Mouse (Mus musculus) stomach, postnatal 0 days (tissue): ENCODE data around the gene Mrpl23. TPM values are rescaled to one million over a fixed set of nuclear protein-coding genes. Genes with fewer than 3 reads are reported as not detected.

Experiments used
- ATAC-seq: fragments of 200-750 bp; cut with Nextera tagmentation; 2 replicates; pipeline ENCODE4 v1.8.0; 2017; ENCODE audit not compliant: low FRiP score, low TSS enrichment
- DNase-seq: peaks from one replicate; pipeline ENCODE4 v3.0.0-alpha.2; 2016; ENCODE audit warnings: low spot score
- H3K27ac ChIP-seq: fragments of 300-500 bp; sonication (generic); replicated peaks from 2 replicates; pipeline ENCODE4 v1.5.1; 2014; ENCODE audit warnings: mild to moderate bottlenecking, control low read depth
- H3K27me3 ChIP-seq: fragments of 300-500 bp; sonication (generic); 2 replicates; pipeline ENCODE4 v1.6.1; 2014; ENCODE audit warnings: low read length; ENCODE audit not compliant: control insufficient read depth, insufficient read depth
- H3K36me3 ChIP-seq: fragments of 300-500 bp; sonication (generic); 2 replicates; pipeline ENCODE4 v1.6.1; 2014; ENCODE audit warnings: low read length, mixed read lengths; ENCODE audit not compliant: control insufficient read depth, insufficient read depth
- H3K4me1 ChIP-seq: fragments of 300-500 bp; sonication (generic); replicated peaks from 2 replicates; pipeline ENCODE4 v1.6.1; 2014; ENCODE audit warnings: antibody characterized with exemption; ENCODE audit not compliant: control insufficient read depth, insufficient read depth
- H3K4me2 ChIP-seq: fragments of 300-500 bp; sonication (generic); replicated peaks from 2 replicates; pipeline ENCODE4 v1.6.1; 2014; ENCODE audit warnings: low read depth, mild to moderate bottlenecking, control low read depth, moderate library complexity
- H3K4me3 ChIP-seq: fragments of 300-500 bp; sonication (generic); 2 replicates; pipeline ENCODE4 v1.5.1; 2014; ENCODE audit warnings: low read depth, low read length, control low read depth
- H3K9ac ChIP-seq: fragments of 300-500 bp; sonication (generic); 2 replicates; pipeline ENCODE4 v1.6.1; 2014; ENCODE audit warnings: mild to moderate bottlenecking, low read length, control low read depth, mixed read lengths
- H3K9me3 ChIP-seq: fragments of 300-500 bp; sonication (generic); 2 replicates; pipeline ENCODE4 v1.6.1; 2016; ENCODE audit warnings: low read length; ENCODE audit not compliant: control insufficient read depth
- CTCF ChIP-seq: IDR thresholded peaks from 2 replicates; pipeline ENCODE4 v1.5.1; 2016; ENCODE audit warnings: antibody characterized with exemption, low read depth, mild to moderate bottlenecking, moderate library complexity
- EP300 ChIP-seq: optimal IDR thresholded peaks from 2 replicates; pipeline ENCODE3; 2016; ENCODE audit warnings: antibody characterized with exemption
- WGBS: fragments of 180-500 bp; shearing (Covaris S2); extraction: QIAGEN DNeasy Blood & Tissue Kit; methylation state at CpG from one replicate; pipeline ENCODE4 v1.1.7; 2014; 5-methylcytosine and 5-hydroxymethylcytosine counted together
- polyA plus RNA-seq: library from polyadenylated mRNA; unstranded; fragments of >200 nt; fragmentation: Nextera tagmentation; extraction: Ambion mirVana; gene quantifications from 2 replicates; pipeline ENCODE4 v1.2.1, GENCODE M21; 2015

The Mrpl23 gene
- polyA plus RNA-seq, 1 experiment from 2014 or later: 17.7 TPM

DNA sequence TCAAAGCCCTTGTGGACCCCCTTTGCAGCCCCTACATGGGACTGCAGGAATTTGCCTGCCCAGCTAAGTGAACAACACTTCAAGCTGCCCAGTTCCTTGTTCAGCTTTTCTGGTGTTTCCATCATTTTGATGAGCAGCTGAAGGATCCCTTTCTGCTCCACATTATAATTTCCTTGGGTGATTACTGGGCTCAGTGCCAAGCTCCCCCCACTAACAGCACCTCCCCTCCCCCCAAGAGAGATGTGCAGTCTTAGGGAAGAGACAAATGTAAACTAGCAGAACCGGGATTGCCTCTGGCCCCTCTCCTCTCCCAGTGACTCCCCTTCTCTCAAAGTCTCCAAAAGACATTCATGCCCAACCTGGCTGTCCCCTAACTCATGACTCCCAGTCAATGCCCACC lies 22.1 kb downstream of the Mrpl23 start:
- Histone ChIP-seq H3K27ac (no peak overlapping the region), H3K9me3 (no peaks in the 10 kb centered on the region), H3K4me2 (no peak overlapping the region), H3K36me3 (no peaks in the 10 kb centered on the region), H3K4me3 (no peak overlapping the region), H3K9ac (no peak overlapping the region), H3K27me3 (no peaks in the 10 kb centered on the region), H3K4me1 (peaks cover 11% of the 10 kb centered on the region)
- no peak for ATAC-seq
- WGBS: 11% methylated on average over 1 of the region's 1 CpGs
- DNase-seq: no peak
- no peak for TF ChIP-seq CTCF

DNA sequence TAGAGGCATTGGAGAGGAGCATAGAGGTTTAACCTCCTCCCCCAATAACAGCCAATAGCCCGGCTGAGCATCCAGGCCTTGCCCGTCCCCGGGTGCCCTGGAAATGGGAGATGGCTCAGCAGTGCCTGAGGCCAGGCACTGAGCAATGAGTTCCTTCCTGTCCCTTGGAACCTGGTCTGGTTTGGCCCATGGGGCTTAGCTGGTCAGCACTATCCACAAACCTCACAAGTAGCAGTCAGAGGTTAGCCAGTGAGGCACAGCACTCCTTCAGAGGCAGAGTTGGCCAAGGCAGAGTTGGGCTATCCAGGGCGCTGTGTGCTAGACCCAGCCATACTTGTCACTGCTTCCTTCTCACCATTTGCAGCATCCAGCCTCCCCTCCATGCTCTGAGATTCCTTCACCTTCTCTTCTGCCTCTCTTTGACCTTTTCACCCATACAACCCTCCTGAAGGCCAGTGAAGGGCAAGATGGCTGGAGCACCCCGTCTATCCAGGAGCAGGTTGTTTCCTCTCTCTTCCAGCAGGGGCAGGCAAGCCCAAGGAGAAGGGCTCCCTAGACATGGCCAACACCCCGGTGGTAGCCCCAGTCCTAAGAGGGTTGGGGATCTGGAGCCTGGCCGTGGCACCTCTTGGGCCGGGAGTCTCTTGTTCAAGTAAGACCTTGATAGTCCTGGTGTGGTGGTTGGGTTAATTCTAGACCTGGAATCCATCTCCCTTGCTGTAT lies 23.0 kb downstream of the Mrpl23 start:
- Histone ChIP-seq H3K4me2 (no peak overlapping the region), H3K27ac (no peak overlapping the region), H3K27me3 (no peaks in the 10 kb centered on the region), H3K4me1 (peaks cover 11% of the 10 kb centered on the region), H3K9ac (no peak overlapping the region), H3K9me3 (no peaks in the 10 kb centered on the region), H3K4me3 (no peak overlapping the region), H3K36me3 (no peaks in the 10 kb centered on the region)
- DNase-seq: no peak
- WGBS: 88% methylated on average over 8 of the region's 8 CpGs
- no peak for ATAC-seq
- no peak for TF ChIP-seq EP300
- peak; percentile 33; the same call in 1 of the 2 replicates for TF ChIP-seq CTCF

DNA sequence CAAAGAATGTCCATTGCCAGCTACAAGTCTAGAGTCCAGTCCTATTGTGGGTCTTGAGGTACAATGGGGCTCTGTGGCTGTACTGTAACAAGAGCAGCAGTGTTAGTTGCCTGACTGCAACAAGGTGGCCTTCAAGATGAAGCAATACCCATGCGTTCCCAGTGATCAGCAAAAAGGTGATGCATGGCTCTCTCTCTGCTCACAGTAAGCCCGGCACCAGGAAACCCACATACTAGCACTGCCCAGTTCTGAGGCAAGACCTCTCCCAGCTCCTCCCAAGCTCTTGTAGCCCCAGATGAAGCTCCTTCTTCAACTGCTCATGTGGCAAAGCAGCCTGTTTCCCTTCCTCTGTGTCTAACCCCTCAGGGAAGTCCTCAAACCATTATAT lies 23.6 kb downstream of the Mrpl23 start:
- no peak overlapping the region for H3K4me2 ChIP-seq
- 79% methylated on average over 2 of the region's 2 CpGs for WGBS
- no peak for DNase-seq
- TF ChIP-seq CTCF (no peak), EP300 (no peak)
- H3K36me3 ChIP-seq: no peaks in the 10 kb centered on the region
- H3K27me3 ChIP-seq: no peaks in the 10 kb centered on the region
- H3K27ac ChIP-seq: no peak overlapping the region
- peaks cover 11% of the 10 kb centered on the region for H3K4me1 ChIP-seq
- H3K9me3 ChIP-seq: no peaks in the 10 kb centered on the region
- H3K9ac ChIP-seq: no peak overlapping the region
- no peak for ATAC-seq
- no peak overlapping the region for H3K4me3 ChIP-seq

DNA sequence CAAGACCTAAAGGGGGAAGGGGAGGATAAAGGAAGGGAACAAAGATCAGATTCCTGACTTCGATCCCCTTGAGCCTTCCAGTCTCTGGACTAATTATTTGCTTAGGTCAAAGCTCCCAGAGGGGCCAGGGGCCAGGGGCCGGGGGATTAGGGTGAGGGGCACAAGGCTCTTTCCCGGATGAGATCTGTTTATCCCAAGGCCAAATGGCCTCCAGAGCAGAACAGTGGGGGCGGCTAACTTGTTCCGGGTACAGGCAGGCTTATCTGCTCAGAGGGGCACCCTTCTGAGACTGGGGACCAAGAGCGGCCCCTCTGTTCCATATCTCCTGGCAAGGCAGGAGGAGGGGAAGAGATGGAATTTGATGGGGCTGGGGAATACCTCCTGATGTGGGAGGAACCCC lies 25.2 kb downstream of the Mrpl23 start:
- ATAC-seq: no peak
- whole genome bisulfite sequencing: 46% methylated on average over 6 of the region's 6 CpGs

DNA sequence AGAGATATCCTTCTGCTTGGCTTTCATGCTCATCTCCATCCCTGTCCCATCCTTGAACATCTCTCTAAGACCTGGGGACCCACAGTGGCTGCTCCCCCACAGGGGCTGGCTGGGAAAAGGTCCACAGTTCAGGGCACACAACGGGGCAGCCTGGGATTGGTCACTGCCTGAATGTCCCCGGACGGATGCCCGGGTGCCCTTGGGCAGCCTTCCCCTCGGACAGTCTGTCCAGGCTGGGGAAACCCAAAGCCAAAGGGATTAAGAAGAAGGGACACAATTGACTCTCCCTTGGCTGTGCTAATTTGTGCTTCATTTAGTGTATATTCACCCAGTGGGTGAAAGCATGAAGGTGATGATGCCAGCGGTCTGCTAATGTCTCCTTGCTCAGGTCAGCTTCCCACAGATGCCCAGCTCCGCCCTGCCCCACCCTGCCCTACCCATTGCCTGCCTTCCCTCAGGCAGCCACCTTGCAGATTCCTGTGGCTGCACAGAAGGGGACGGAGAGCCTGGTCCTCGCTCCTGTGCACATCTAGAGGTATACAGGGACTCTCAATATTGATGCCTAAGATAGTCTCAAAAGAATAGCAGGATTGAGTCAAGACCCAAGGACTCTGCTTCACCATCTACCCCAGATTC lies 26.1 kb downstream of the Mrpl23 start:
- no peak overlapping the region for H3K4me2 ChIP-seq
- no peaks in the 10 kb centered on the region for H3K9me3 ChIP-seq
- ATAC-seq (no peak), DNase-seq (no peak)
- no peaks in the 10 kb centered on the region for H3K27me3 ChIP-seq
- no peaks in the 10 kb centered on the region for H3K36me3 ChIP-seq
- peaks cover 8% of the 10 kb centered on the region; the same call in 1 of the 2 replicates for H3K4me1 ChIP-seq
- no peak overlapping the region for H3K27ac ChIP-seq
- 90% methylated on average over 9 of the region's 9 CpGs for WGBS
- no peak overlapping the region for H3K9ac ChIP-seq
- H3K4me3 ChIP-seq: no peak overlapping the region
- TF ChIP-seq EP300 (no peak), CTCF (no peak)

More for the DNA sequence above, 25.2 kb downstream of the Mrpl23 start:
- Histone ChIP-seq H3K36me3 (no peaks in the 10 kb centered on the region), H3K4me1 (peaks cover 11% of the 10 kb centered on the region), H3K4me3 (no peak overlapping the region), H3K27me3 (no peaks in the 10 kb centered on the region), H3K27ac (no peak overlapping the region), H3K9me3 (no peaks in the 10 kb centered on the region), H3K4me2 (no peak overlapping the region), H3K9ac (no peak overlapping the region)
- TF ChIP-seq EP300 (no peak), CTCF (no peak)
- no peak for DNase-seq

DNA sequence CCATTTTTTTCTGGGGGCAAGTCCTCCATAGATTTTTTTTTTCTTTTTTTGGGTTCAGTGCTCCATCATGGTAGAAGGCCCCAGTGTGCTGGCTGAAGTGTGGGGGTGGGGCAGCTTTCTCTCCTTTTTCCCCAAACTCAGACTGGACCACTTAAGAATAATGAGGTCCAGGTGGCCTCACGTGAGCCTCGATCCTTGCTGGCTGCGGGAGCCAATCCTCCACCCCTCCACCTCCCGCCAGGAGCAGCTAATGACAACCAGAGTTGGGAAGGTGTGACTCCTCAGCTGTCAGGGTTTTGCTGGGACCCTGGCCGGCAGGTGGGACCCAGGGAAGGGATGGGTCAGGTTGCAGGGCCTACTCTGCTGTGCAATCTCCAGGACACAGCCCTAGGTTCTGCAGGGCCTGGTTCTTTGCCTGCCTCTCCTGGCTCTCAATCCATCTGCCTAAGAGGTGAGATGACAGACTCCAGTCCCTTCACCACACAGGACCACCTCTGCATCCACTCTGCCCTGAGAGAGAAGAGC lies 27.2 kb downstream of the Mrpl23 start:
- H3K4me3 ChIP-seq: no peak overlapping the region
- no peak overlapping the region for H3K9ac ChIP-seq
- no peak for TF ChIP-seq EP300
- no peak for TF ChIP-seq CTCF
- no peaks in the 10 kb centered on the region for H3K27me3 ChIP-seq
- H3K36me3 ChIP-seq: no peaks in the 10 kb centered on the region
- H3K9me3 ChIP-seq: no peaks in the 10 kb centered on the region
- WGBS: 58% methylated on average over 5 of the region's 5 CpGs
- DNase-seq (no peak), ATAC-seq (no peak)
- H3K27ac ChIP-seq: no peak overlapping the region
- H3K4me2 ChIP-seq: no peak overlapping the region
- H3K4me1 ChIP-seq: peaks cover 2% of the 10 kb centered on the region; the same call in 1 of the 2 replicates
